Mouse (Mus musculus) hindbrain, postnatal 0 days (tissue): ENCODE measurements at regions not wholly inside any gene's neighbourhood (a gene's known extent, or its start where the extent isn't known, plus 50 kb on each side); places are given as distances from the start of the nearest gene placed in this dataset.
A peak's percentile ranks its signal among the peaks of the same experiment; 100 is the strongest.

Experiments
- ATAC-seq: fragments of 200-750 bp; cut with Nextera tagmentation; 2 replicates; pipeline ENCODE4 v1.8.0; 2017; ENCODE audit warnings: mild to moderate bottlenecking, moderate TSS enrichment, moderate library complexity
- DNase-seq: peaks from one replicate; pipeline ENCODE4 v3.0.0-alpha.2; 2015; ENCODE audit warnings: low spot score
- H3K27ac ChIP-seq: fragments of 300-500 bp; sonication (generic); 2 replicates; pipeline ENCODE4 v1.5.1; 2014; ENCODE audit warnings: mild to moderate bottlenecking
- H3K27me3 ChIP-seq: fragments of 300-500 bp; sonication (generic); 2 replicates; pipeline ENCODE4 v1.6.1; 2014; ENCODE audit warnings: low read length, mixed read lengths; ENCODE audit not compliant: insufficient read depth
- H3K36me3 ChIP-seq: fragments of 300-500 bp; sonication (generic); 2 replicates; pipeline ENCODE4 v1.6.1; 2014; ENCODE audit warnings: low read length, mixed read lengths; ENCODE audit not compliant: insufficient read depth
- H3K4me1 ChIP-seq: fragments of 300-500 bp; sonication (generic); 2 replicates; pipeline ENCODE4 v1.6.1; 2014; ENCODE audit warnings: antibody characterized with exemption, low read length, mixed read lengths; ENCODE audit not compliant: insufficient read depth
- H3K4me2 ChIP-seq: fragments of 300-500 bp; sonication (generic); 2 replicates; pipeline ENCODE4 v1.6.1; 2014; ENCODE audit warnings: low read depth, mild to moderate bottlenecking, low read length, moderate library complexity, mixed read lengths
- H3K4me3 ChIP-seq: fragments of 300-500 bp; sonication (generic); 2 replicates; pipeline ENCODE4 v1.5.1; 2014; ENCODE audit warnings: low read length
- H3K9ac ChIP-seq: fragments of 300-500 bp; sonication (generic); replicated peaks from 2 replicates; pipeline ENCODE4 v1.6.1; 2014; ENCODE audit warnings: mild to moderate bottlenecking, low read length, moderate library complexity, mixed read lengths
- H3K9me3 ChIP-seq: fragments of 300-500 bp; sonication (generic); 2 replicates; pipeline ENCODE4 v1.6.1; 2016; ENCODE audit warnings: low read length, mixed read lengths
- CTCF ChIP-seq: IDR thresholded peaks from 2 replicates; pipeline ENCODE4 v1.5.1; 2016; ENCODE audit warnings: antibody characterized with exemption, control low read depth, low read depth
- WGBS: fragments of 180-500 bp; shearing (Covaris S2); extraction: QIAGEN DNeasy Blood & Tissue Kit; methylation state at CpG from one replicate; pipeline ENCODE4 v1.1.7; 2014; 5-methylcytosine and 5-hydroxymethylcytosine counted together

GRCm38 (mm10) chr3:127954856-127955255, 58.7 kb upstream of the Fam241a start:
- H3K27ac ChIP-seq, result no peak overlapping the region
- H3K9ac ChIP-seq, result no peak overlapping the region
- H3K27me3 ChIP-seq, result no peaks in the 10 kb centered on the region
- no peak overlapping the region for H3K4me3 ChIP-seq
- no peak for DNase-seq
- no peaks in the 10 kb centered on the region for H3K36me3 ChIP-seq
- H3K4me1 ChIP-seq, result no peaks in the 10 kb centered on the region
- ATAC-seq, result no peak
- no peaks in the 10 kb centered on the region for H3K9me3 ChIP-seq
- TF ChIP-seq CTCF, result no peak
- WGBS, result 93% methylated on average over 4 of the region's 4 CpGs
- no peak overlapping the region for H3K4me2 ChIP-seq

- no peak overlapping the region for H3K4me3 ChIP-seq
- WGBS, result 83% methylated on average over 4 of the region's 4 CpGs
- H3K4me2 ChIP-seq, result no peak overlapping the region
- no peaks in the 10 kb centered on the region for H3K27me3 ChIP-seq
- no peak overlapping the region for H3K27ac ChIP-seq
- H3K4me1 ChIP-seq, result no peaks in the 10 kb centered on the region
- no peaks in the 10 kb centered on the region for H3K36me3 ChIP-seq
- ATAC-seq (no peak), DNase-seq (no peak)
- H3K9ac ChIP-seq, result no peak overlapping the region
- no peaks in the 10 kb centered on the region for H3K9me3 ChIP-seq
- no peak for TF ChIP-seq CTCF
These were observed 57.5 kb upstream of the Fam241a start for GRCm38 (mm10) chr3:127953610-127954009.

GRCm38 (mm10) chr3:127948898-127949620, 52.9 kb upstream of the Fam241a start:
- Histone ChIP-seq H3K27ac (no peak overlapping the region), H3K27me3 (no peaks in the 10 kb centered on the region), H3K36me3 (no peaks in the 10 kb centered on the region), H3K4me2 (no peak overlapping the region), H3K4me3 (no peak overlapping the region), H3K9ac (no peak overlapping the region), H3K9me3 (no peaks in the 10 kb centered on the region), H3K4me1 (no peaks in the 10 kb centered on the region)
- DNase-seq (peak; percentile 89), ATAC-seq (peak; percentile 84)
- 45% methylated on average over 6 of the region's 6 CpGs for WGBS
- peak; percentile 78 for TF ChIP-seq CTCF

GRCm38 (mm10) chr3:127948326-127948725, 52.2 kb upstream of the Fam241a start:
- H3K4me2 ChIP-seq, result no peak overlapping the region
- no peaks in the 10 kb centered on the region for H3K27me3 ChIP-seq
- no peaks in the 10 kb centered on the region for H3K36me3 ChIP-seq
- no peaks in the 10 kb centered on the region for H3K9me3 ChIP-seq
- TF ChIP-seq CTCF, result no peak
- no peak overlapping the region for H3K4me3 ChIP-seq
- 72% methylated on average over 5 of the region's 5 CpGs for WGBS
- H3K9ac ChIP-seq, result no peak overlapping the region
- no peak for DNase-seq
- H3K27ac ChIP-seq, result no peak overlapping the region
- no peak for ATAC-seq
- no peaks in the 10 kb centered on the region for H3K4me1 ChIP-seq
